Mouse (Mus musculus): ENCODE results near the gene Metrnl. TPM values are rescaled to one million over a fixed set of nuclear protein-coding genes. Genes with fewer than 3 reads are reported as not detected.

Metrnl gene
- polyA plus RNA-seq, 1 experiment, result not detected

DNA sequence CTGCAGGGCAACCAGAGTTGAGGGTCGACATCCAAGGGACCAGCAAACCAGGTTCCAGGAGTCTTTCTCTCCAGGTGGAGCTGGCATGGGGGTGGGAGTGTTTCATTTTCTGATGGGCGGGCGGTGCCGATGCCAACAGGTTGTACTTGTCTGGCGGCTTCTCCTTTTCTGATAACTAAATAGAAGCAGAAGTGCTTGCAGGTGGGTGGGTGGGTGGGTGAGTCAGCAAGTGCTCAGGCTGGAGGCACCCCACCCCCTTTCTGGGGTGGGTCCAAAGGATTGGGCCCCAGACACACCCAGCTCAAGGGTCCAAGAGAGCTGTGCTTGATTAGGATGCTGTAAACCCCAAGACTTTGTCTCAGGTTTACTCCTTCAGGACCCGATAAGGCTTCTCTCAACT is 11.6 kb downstream of the Metrnl start:
- H3K4me1 ChIP-seq (ENCODE audit: control insufficient read depth, insufficient read depth, low read length), result no peaks in the 10 kb centered on the region
- H3K4me3 ChIP-seq (ENCODE audit: insufficient read depth, low read depth, low read length), result no peak overlapping the region
- H3K27ac ChIP-seq (ENCODE audit: insufficient read depth, low read depth, low read length), result no peak overlapping the region
- TF ChIP-seq CTCF (IDR thresholded peaks at IDR 0.05; ENCODE audit: insufficient read depth, low read depth, low read length), result no peak
- no peak for TF ChIP-seq POLR2A (IDR thresholded peaks at IDR 0.05; ENCODE audit: insufficient read depth, low read depth, low read length)
- WGBS, result 95% methylated on average over 6 of the region's 6 CpGs

DNA sequence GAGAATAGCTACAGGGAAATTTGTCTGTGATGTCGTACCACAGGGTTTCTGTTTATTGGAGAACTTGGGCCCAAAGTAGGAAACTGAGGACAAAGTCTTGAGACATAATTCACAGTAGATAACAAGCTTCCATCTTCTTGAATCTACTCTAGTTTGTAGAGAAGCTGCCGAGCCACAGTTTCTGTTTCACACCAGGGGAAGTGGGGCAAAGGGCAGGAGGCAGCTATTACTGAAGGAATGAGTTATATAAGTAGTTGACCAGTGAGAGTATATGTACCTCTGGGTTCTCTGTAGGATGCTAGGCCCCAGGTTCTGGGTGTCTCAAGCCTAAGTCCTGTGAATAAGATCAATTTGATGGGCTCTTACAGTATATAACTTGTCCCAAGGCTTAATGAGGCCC is 12.2 kb downstream of the Metrnl start:
- 93% methylated on average over 2 of the region's 2 CpGs for WGBS
- no peaks in the 10 kb centered on the region for H3K4me1 ChIP-seq (ENCODE audit: control insufficient read depth, insufficient read depth, low read length)
- no peak overlapping the region for H3K27ac ChIP-seq (ENCODE audit: insufficient read depth, low read depth, low read length)
- H3K4me3 ChIP-seq (ENCODE audit: insufficient read depth, low read depth, low read length), result no peak overlapping the region
- TF ChIP-seq POLR2A (IDR thresholded peaks at IDR 0.05; ENCODE audit: insufficient read depth, low read depth, low read length) (no peak), CTCF (IDR thresholded peaks at IDR 0.05; ENCODE audit: insufficient read depth, low read depth, low read length) (no peak)

DNA sequence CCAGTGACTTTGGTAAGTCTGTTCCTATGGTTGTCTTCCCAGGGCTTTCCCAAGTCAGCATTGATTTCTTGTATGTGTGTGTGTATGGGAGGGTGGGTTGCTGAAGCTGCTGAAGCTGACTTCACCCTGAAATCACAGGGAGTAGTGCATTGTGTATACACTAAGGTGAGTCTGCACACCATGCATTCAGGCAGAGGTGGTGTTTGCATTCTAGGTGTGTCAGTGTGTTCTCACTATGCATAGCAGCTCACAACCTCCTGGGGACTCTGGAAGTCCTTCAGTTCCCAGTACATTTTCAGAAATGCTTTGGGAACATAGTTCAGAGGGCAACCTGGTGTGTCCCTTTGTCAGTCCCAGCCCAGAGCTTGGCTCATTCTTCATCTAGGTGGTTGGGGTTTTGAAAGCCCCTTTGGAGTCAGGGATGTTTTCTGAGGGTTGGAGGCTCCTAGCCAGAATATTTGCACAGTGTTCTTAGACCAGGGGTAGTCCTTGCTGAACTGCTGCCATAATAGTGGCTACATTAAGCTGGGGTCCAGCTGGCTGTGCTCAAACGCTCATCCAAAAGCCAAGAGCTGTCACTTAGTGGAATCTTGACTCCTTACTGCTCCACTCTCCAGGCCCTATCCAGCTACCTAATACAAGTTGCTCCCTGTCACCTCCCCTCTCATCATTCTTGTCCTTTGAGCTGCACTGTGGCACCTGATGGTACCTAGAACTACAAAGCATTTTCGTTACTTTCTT is 13.6 kb downstream of the Metrnl start:
- Histone ChIP-seq H3K27ac (ENCODE audit: insufficient read depth, low read depth, low read length) (no peak overlapping the region), H3K4me1 (ENCODE audit: control insufficient read depth, insufficient read depth, low read length) (no peaks in the 10 kb centered on the region), H3K4me3 (ENCODE audit: insufficient read depth, low read depth, low read length) (no peak overlapping the region)
- WGBS, result 92% methylated on average over 2 of the region's 2 CpGs
- TF ChIP-seq CTCF (IDR thresholded peaks at IDR 0.05; ENCODE audit: insufficient read depth, low read depth, low read length) (no peak), POLR2A (IDR thresholded peaks at IDR 0.05; ENCODE audit: insufficient read depth, low read depth, low read length) (no peak)

DNA sequence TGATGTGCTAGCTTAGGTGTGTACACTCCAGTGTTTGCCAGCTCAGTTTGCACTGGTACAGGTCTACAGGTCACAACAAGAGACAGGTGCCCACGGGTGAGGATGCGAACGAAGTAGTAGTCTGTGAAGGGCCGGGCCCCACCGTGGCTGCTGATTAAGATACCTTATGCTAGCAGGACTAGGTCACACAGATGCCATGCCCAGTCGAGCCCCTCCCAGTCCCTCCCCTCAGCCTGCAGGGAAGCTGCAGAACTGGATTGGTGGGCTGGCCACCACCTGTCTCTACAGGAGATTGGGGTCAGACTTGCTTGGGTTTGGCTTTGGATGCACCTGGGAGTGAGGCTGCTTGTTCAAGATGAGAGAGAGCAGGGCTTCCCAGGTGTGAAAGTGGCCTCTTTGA is 16.4 kb downstream of the Metrnl start:
- Histone ChIP-seq H3K4me3 (ENCODE audit: insufficient read depth, low read depth, low read length) (no peak overlapping the region), H3K27ac (ENCODE audit: insufficient read depth, low read depth, low read length) (no peak overlapping the region), H3K4me1 (ENCODE audit: control insufficient read depth, insufficient read depth, low read length) (no peaks in the 10 kb centered on the region)
- WGBS, result 69% methylated on average over 6 of the region's 6 CpGs
- TF ChIP-seq CTCF (IDR thresholded peaks at IDR 0.05; ENCODE audit: insufficient read depth, low read depth, low read length) (no peak), POLR2A (IDR thresholded peaks at IDR 0.05; ENCODE audit: insufficient read depth, low read depth, low read length) (no peak)

DNA sequence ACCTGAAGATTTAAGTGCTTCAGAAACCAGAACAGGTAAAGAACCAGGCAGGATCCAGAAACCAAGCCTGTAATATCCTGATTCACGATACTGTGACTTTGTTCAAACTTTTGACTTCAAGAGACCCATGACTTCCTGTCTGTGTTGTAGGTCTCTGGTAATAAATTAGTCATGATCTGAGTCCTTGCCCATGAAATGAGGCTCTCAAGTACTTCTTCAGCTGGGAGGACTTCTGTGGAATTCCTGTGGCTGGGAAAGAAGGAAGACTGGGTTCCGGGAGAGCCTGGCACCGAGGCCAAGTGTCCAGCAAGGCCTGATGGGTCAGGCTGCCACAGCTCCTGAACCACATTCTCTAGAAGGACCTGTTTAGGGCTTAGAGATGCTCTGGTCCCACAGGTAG is 19.4 kb downstream of the Metrnl start:
- H3K4me3 ChIP-seq (ENCODE audit: insufficient read depth, low read depth, low read length), result no peak overlapping the region
- no peak overlapping the region for H3K27ac ChIP-seq (ENCODE audit: insufficient read depth, low read depth, low read length)
- no peaks in the 10 kb centered on the region for H3K4me1 ChIP-seq (ENCODE audit: control insufficient read depth, insufficient read depth, low read length)
- WGBS, result 95% methylated on average over 3 of the region's 3 CpGs
- TF ChIP-seq POLR2A (IDR thresholded peaks at IDR 0.05; ENCODE audit: insufficient read depth, low read depth, low read length) (no peak), CTCF (IDR thresholded peaks at IDR 0.05; ENCODE audit: insufficient read depth, low read depth, low read length) (no peak)

DNA sequence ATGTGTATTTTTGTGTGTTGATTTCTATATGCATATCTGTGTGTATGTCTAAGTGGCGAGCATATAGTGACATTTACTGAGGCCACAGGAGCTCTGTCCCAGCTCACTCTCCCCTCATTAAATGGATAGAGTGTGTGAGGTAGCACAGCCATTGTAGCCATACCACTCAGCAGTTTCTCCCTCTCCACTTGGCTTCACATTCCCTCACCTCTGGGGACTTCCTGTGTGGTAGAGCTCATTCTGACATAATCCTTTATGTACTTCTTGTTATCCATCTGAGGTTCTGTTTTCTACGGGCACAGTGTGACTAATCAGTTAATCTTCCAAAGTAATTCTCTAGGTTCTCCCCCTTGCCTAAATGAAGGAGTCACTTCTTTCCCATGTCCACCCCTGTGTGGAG is 21.1 kb downstream of the Metrnl start:
- Histone ChIP-seq H3K4me3 (ENCODE audit: insufficient read depth, low read depth, low read length) (no peak overlapping the region), H3K27ac (ENCODE audit: insufficient read depth, low read depth, low read length) (no peak overlapping the region)

DNA sequence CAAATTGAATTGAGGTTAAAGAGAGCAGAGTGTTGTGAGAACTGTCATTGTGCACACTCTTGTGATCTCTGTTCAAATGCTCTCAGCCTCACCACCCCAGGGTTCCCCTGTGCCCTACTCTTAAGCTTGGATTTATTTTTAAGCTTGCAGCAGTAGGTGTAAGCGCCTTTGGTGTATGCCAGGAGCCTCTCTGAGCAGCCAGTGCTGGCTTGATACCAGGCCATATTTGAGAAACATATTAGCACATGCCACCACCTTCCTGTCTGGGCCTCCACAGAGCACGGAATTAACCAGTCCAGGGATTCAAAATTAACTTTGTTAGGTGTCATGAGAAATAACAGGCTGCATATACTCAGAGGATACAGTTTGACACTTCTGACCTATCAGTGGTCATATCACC is 25.3 kb downstream of the Metrnl start:
- 86% methylated on average over 2 of the region's 2 CpGs for WGBS
- no peak for TF ChIP-seq CTCF (IDR thresholded peaks at IDR 0.05; ENCODE audit: insufficient read depth, low read depth, low read length)
- no peak for TF ChIP-seq POLR2A (IDR thresholded peaks at IDR 0.05; ENCODE audit: insufficient read depth, low read depth, low read length)
- H3K4me1 ChIP-seq (ENCODE audit: control insufficient read depth, insufficient read depth, low read length), result no peaks in the 10 kb centered on the region
- no peak overlapping the region for H3K27ac ChIP-seq (ENCODE audit: insufficient read depth, low read depth, low read length)
- H3K4me3 ChIP-seq (ENCODE audit: insufficient read depth, low read depth, low read length), result no peak overlapping the region

More for the DNA sequence above, 21.1 kb downstream of the Metrnl start:
- TF ChIP-seq CTCF (IDR thresholded peaks at IDR 0.05; ENCODE audit: insufficient read depth, low read depth, low read length), result no peak
- no peak for TF ChIP-seq POLR2A (IDR thresholded peaks at IDR 0.05; ENCODE audit: insufficient read depth, low read depth, low read length)
- H3K4me1 ChIP-seq (ENCODE audit: control insufficient read depth, insufficient read depth, low read length), result no peaks in the 10 kb centered on the region
- 82% methylated on average over 2 of the region's 2 CpGs for WGBS

DNA sequence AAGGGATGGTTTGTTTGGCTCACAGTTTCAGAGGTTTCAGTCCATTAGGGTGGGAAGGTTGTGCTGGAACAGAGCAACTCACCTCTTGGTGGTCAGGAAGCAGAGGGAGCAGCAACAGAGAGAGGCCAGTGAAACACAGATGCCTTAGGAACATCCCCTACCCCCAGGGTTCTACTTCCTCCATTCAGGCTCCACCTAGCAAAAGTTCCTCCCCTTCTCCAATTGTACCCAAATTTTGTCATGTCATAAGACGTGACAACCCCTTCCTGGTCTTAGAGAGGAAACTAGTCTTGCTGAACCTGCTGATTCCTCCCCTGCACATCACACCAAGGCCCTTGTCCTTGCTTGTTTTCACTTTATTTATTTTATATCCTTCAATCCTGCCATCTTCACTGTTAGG is 32.8 kb downstream of the Metrnl start:
- Histone ChIP-seq H3K27ac (ENCODE audit: insufficient read depth, low read depth, low read length) (no peak overlapping the region), H3K4me3 (ENCODE audit: insufficient read depth, low read depth, low read length) (no peak overlapping the region), H3K4me1 (ENCODE audit: control insufficient read depth, insufficient read depth, low read length) (no peaks in the 10 kb centered on the region)
- no peak for TF ChIP-seq CTCF (IDR thresholded peaks at IDR 0.05; ENCODE audit: insufficient read depth, low read depth, low read length)
- no peak for TF ChIP-seq POLR2A (IDR thresholded peaks at IDR 0.05; ENCODE audit: insufficient read depth, low read depth, low read length)
- 93% methylated on average over 1 of the region's 1 CpGs for WGBS

DNA sequence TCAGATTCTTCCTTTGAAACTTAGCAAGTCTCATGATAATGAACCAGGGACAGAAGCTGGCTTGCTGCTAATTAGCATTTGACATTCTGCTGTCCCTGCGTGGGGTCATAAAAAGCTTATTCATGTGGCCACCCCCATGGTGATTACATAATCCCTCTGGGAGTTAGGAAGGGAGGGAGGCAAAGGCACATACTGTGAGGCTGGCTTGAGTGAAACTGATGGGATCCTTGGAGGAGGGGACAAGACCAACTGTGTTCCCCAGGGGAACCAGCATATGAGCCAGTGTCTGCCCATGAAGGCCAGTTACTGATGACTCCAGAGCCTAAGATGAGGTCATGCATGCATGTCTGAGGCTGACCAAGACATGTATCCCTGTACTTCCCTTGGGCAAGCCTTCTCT is 33.5 kb downstream of the Metrnl start:
- Histone ChIP-seq H3K4me3 (ENCODE audit: insufficient read depth, low read depth, low read length) (no peak overlapping the region), H3K27ac (ENCODE audit: insufficient read depth, low read depth, low read length) (no peak overlapping the region), H3K4me1 (ENCODE audit: control insufficient read depth, insufficient read depth, low read length) (no peaks in the 10 kb centered on the region)
- 21% methylated on average over 1 of the region's 1 CpGs for WGBS
- TF ChIP-seq CTCF (IDR thresholded peaks at IDR 0.05; ENCODE audit: insufficient read depth, low read depth, low read length), result no peak
- TF ChIP-seq POLR2A (IDR thresholded peaks at IDR 0.05; ENCODE audit: insufficient read depth, low read depth, low read length), result no peak

Data from olfactory bulb, adult 2 months (tissue).